Mouse (Mus musculus): ENCODE data around the gene Zfp566. TPM values are rescaled to one million over a fixed set of nuclear protein-coding genes. Genes with fewer than 3 reads are reported as not detected.
"Not testable (repeated sequence)": the region's sequence is repeated elsewhere in the genome, so short reads cannot be mapped to it uniquely, and the experiment has no call there.

Gene Zfp566
- 0.43 to 3.1 TPM in 2 of 3 replicates, not detected in the other for total RNA-seq (2017)

- peak; percentile 93 for ATAC-seq (replicated peaks; ENCODE audit: insufficient number of reproducible peaks, low FRiP score, low TSS enrichment, poor library complexity, severe bottlenecking)
Measured at GRCm38 (mm10) chr7:30090092-30090969, at the start of gene Zfp566, which contains the start of gene Gm26920. Gene Zfp566, minus strand, starts transcription at chr7:30090527. Gene Gm26920, minus strand, starts transcription at chr7:30090410.

- ATAC-seq (replicated peaks; ENCODE audit: insufficient number of reproducible peaks, low FRiP score, low TSS enrichment, poor library complexity, severe bottlenecking) = no peak
Measured at GRCm38 (mm10) chr7:30136826-30137225, 46.5 kb upstream of the Zfp566 start.

- ATAC-seq (replicated peaks; ENCODE audit: insufficient number of reproducible peaks, low FRiP score, low TSS enrichment, poor library complexity, severe bottlenecking) = no peak
Measured at GRCm38 (mm10) chr7:30132396-30132795, 42.1 kb upstream of the Zfp566 start.

GRCm38 (mm10) chr7:30129900-30130299 lies 39.6 kb upstream of the Zfp566 start:
- ATAC-seq (replicated peaks; ENCODE audit: insufficient number of reproducible peaks, low FRiP score, low TSS enrichment, poor library complexity, severe bottlenecking) = no peak

GRCm38 (mm10) chr7:30122188-30122530 lies 31.8 kb upstream of the Zfp566 start:
- ATAC-seq (replicated peaks; ENCODE audit: insufficient number of reproducible peaks, low FRiP score, low TSS enrichment, poor library complexity, severe bottlenecking) = no peak

- peak; percentile 88 for ATAC-seq (replicated peaks; ENCODE audit: insufficient number of reproducible peaks, low FRiP score, low TSS enrichment, poor library complexity, severe bottlenecking)
Measured at GRCm38 (mm10) chr7:30121308-30122187, 31.2 kb upstream of the Zfp566 start, which contains the start of gene Zfp382. Gene Zfp382, plus strand, starts transcription at chr7:30121942.

GRCm38 (mm10) chr7:30117935-30118334 lies 27.6 kb upstream of the Zfp566 start:
- not testable (repeated sequence) for ATAC-seq (replicated peaks; ENCODE audit: insufficient number of reproducible peaks, low FRiP score, low TSS enrichment, poor library complexity, severe bottlenecking)

GRCm38 (mm10) chr7:30116076-30116475 lies 25.7 kb upstream of the Zfp566 start:
- no peak for ATAC-seq (replicated peaks; ENCODE audit: insufficient number of reproducible peaks, low FRiP score, low TSS enrichment, poor library complexity, severe bottlenecking)

- ATAC-seq (replicated peaks; ENCODE audit: insufficient number of reproducible peaks, low FRiP score, low TSS enrichment, poor library complexity, severe bottlenecking) = no peak
Measured at GRCm38 (mm10) chr7:30099297-30099696, 9.0 kb upstream of the Zfp566 start.

- no peak for ATAC-seq (replicated peaks; ENCODE audit: insufficient number of reproducible peaks, low FRiP score, low TSS enrichment, poor library complexity, severe bottlenecking)
Measured at GRCm38 (mm10) chr7:30095551-30096125, 5.3 kb upstream of the Zfp566 start.

- peak; percentile 71 for ATAC-seq (replicated peaks; ENCODE audit: insufficient number of reproducible peaks, low FRiP score, low TSS enrichment, poor library complexity, severe bottlenecking)
Measured at GRCm38 (mm10) chr7:30094646-30095429, 4.5 kb upstream of the Zfp566 start, which contains the start of gene Zfp260. Gene Zfp260, plus strand, starts transcription at chr7:30094777.

- no peak for ATAC-seq (replicated peaks; ENCODE audit: insufficient number of reproducible peaks, low FRiP score, low TSS enrichment, poor library complexity, severe bottlenecking)
Measured at GRCm38 (mm10) chr7:30093918-30094415, 3.6 kb upstream of the Zfp566 start.

GRCm38 (mm10) chr7:30092666-30093065 lies 2.3 kb upstream of the Zfp566 start:
- ATAC-seq (replicated peaks; ENCODE audit: insufficient number of reproducible peaks, low FRiP score, low TSS enrichment, poor library complexity, severe bottlenecking) = no peak

- no peak for ATAC-seq (replicated peaks; ENCODE audit: insufficient number of reproducible peaks, low FRiP score, low TSS enrichment, poor library complexity, severe bottlenecking)
Measured at GRCm38 (mm10) chr7:30090970-30091585, 751 bp upstream of the Zfp566 start.

- ATAC-seq (replicated peaks; ENCODE audit: insufficient number of reproducible peaks, low FRiP score, low TSS enrichment, poor library complexity, severe bottlenecking) = no peak
Measured at GRCm38 (mm10) chr7:30089405-30089804, 922 bp downstream of the Zfp566 start.

- ATAC-seq (replicated peaks; ENCODE audit: insufficient number of reproducible peaks, low FRiP score, low TSS enrichment, poor library complexity, severe bottlenecking) = no peak
Measured at GRCm38 (mm10) chr7:30086524-30086923, 3.8 kb downstream of the Zfp566 start.

GRCm38 (mm10) chr7:30072146-30073028 lies 17.9 kb downstream of the Zfp566 start, which contains the start of gene Zfp82:
Gene Zfp82, minus strand, starts transcription at chr7:30072900.
- ATAC-seq (replicated peaks; ENCODE audit: insufficient number of reproducible peaks, low FRiP score, low TSS enrichment, poor library complexity, severe bottlenecking) = peak; percentile 73; the same call in 1 of the 2 replicates

Data from monocyte, adult 5-6 weeks (primary cell).